Mouse (Mus musculus): ENCODE results near the gene Ankrd63.

Ankrd63 gene

GRCm38 (mm10) chr2:118689875-118690274, 13.9 kb downstream of the Ankrd63 start:
- no peak for DNase-seq (ENCODE audit: low spot score)

- DNase-seq (ENCODE audit: low spot score), result no peak
These were observed 16.0 kb downstream of the Ankrd63 start for GRCm38 (mm10) chr2:118687791-118688190.

GRCm38 (mm10) chr2:118686693-118687092, 17.1 kb downstream of the Ankrd63 start:
- DNase-seq (ENCODE audit: low spot score), result no peak

GRCm38 (mm10) chr2:118685088-118685487, 18.7 kb downstream of the Ankrd63 start:
- no peak for DNase-seq (ENCODE audit: low spot score)

- no peak for DNase-seq (ENCODE audit: low spot score)
These were observed 21.1 kb downstream of the Ankrd63 start for GRCm38 (mm10) chr2:118682544-118683260.

- DNase-seq (ENCODE audit: low spot score), result no peak
These were observed 22.8 kb downstream of the Ankrd63 start for GRCm38 (mm10) chr2:118680926-118681325.

GRCm38 (mm10) chr2:118679577-118679976, 24.2 kb downstream of the Ankrd63 start:
- no peak for DNase-seq (ENCODE audit: low spot score)

- DNase-seq (ENCODE audit: low spot score), result no peak
These were observed 25.9 kb downstream of the Ankrd63 start for GRCm38 (mm10) chr2:118677817-118678216.

- DNase-seq (ENCODE audit: low spot score), result no peak
These were observed 26.7 kb downstream of the Ankrd63 start for GRCm38 (mm10) chr2:118676839-118677741.

GRCm38 (mm10) chr2:118674500-118674899, 29.3 kb downstream of the Ankrd63 start:
- DNase-seq (ENCODE audit: low spot score), result no peak

GRCm38 (mm10) chr2:118673686-118674465, 29.9 kb downstream of the Ankrd63 start:
- DNase-seq (ENCODE audit: low spot score), result no peak

GRCm38 (mm10) chr2:118671728-118672127, 32.0 kb downstream of the Ankrd63 start:
- no peak for DNase-seq (ENCODE audit: low spot score)

GRCm38 (mm10) chr2:118669785-118670184, 34.0 kb downstream of the Ankrd63 start:
- no peak for DNase-seq (ENCODE audit: low spot score)

GRCm38 (mm10) chr2:118669245-118669644, 34.5 kb downstream of the Ankrd63 start:
- no peak for DNase-seq (ENCODE audit: low spot score)

- DNase-seq (ENCODE audit: low spot score), result no peak
These were observed 36.6 kb downstream of the Ankrd63 start for GRCm38 (mm10) chr2:118667181-118667580.

- DNase-seq (ENCODE audit: low spot score), result no peak
These were observed 38.1 kb downstream of the Ankrd63 start for GRCm38 (mm10) chr2:118665616-118666015.

GRCm38 (mm10) chr2:118664975-118665516, 38.7 kb downstream of the Ankrd63 start:
- no peak for DNase-seq (ENCODE audit: low spot score)

GRCm38 (mm10) chr2:118663804-118664766, 39.7 kb downstream of the Ankrd63 start:
- DNase-seq (ENCODE audit: low spot score), result no peak

- no peak for DNase-seq (ENCODE audit: low spot score)
These were observed 40.6 kb downstream of the Ankrd63 start, which contains the start of gene Pak6 for GRCm38 (mm10) chr2:118662902-118663803. Gene Pak6, plus strand, starts transcription at chr2:118663303.

GRCm38 (mm10) chr2:118661891-118662290, 41.9 kb downstream of the Ankrd63 start:
- no peak for DNase-seq (ENCODE audit: low spot score)

Measured in ovary, postnatal 14 days (tissue).